Mouse (Mus musculus) midbrain, embryonic 13.5 days (tissue): Measurements from ENCODE around the gene Serpina3m. TPM values are rescaled to one million over a fixed set of nuclear protein-coding genes. Genes with fewer than 3 reads are reported as not detected.
"Not testable (repeated sequence)": the region's sequence is repeated elsewhere in the genome, so short reads cannot be mapped to it uniquely, and the experiment has no call there.

Experiments
- ATAC-seq: fragments of 200-750 bp; cut with Nextera tagmentation; 2 replicates; pipeline ENCODE4 v1.8.0; 2017; ENCODE audit warnings: mild to moderate bottlenecking, moderate TSS enrichment, moderate library complexity
- H3K27ac ChIP-seq: fragments of 300-500 bp; sonication (generic); 2 replicates; pipeline ENCODE4 v1.5.1; 2015; ENCODE audit warnings: inconsistent platforms, mild to moderate bottlenecking, moderate library complexity
- H3K27me3 ChIP-seq: fragments of 300-500 bp; sonication (generic); 2 replicates; pipeline ENCODE4 v1.6.1; 2015; ENCODE audit warnings: mild to moderate bottlenecking, inconsistent platforms
- H3K36me3 ChIP-seq: fragments of 300-500 bp; sonication (generic); 2 replicates; pipeline ENCODE4 v1.6.1; 2015; ENCODE audit warnings: mild to moderate bottlenecking, inconsistent platforms
- H3K4me1 ChIP-seq: fragments of 300-500 bp; sonication (generic); replicated peaks from 2 replicates; pipeline ENCODE4 v1.6.1; 2015; ENCODE audit warnings: inconsistent platforms
- H3K4me2 ChIP-seq: fragments of 300-500 bp; sonication (generic); replicated peaks from 2 replicates; pipeline ENCODE4 v1.6.1; 2015; ENCODE audit warnings: moderate library complexity, mild to moderate bottlenecking, inconsistent platforms
- H3K4me3 ChIP-seq: fragments of 300-500 bp; sonication (generic); replicated peaks from 2 replicates; pipeline ENCODE4 v1.5.1; 2015; ENCODE audit warnings: mild to moderate bottlenecking, inconsistent platforms
- H3K9ac ChIP-seq: fragments of 300-500 bp; sonication (generic); replicated peaks from 2 replicates; pipeline ENCODE4 v1.6.1; 2015; ENCODE audit warnings: mild to moderate bottlenecking, inconsistent platforms
- H3K9me3 ChIP-seq: fragments of 300-500 bp; sonication (generic); 2 replicates; pipeline ENCODE4 v1.6.1; 2016; ENCODE audit warnings: mild to moderate bottlenecking, inconsistent platforms
- WGBS: fragments of 180-500 bp; shearing (Covaris S2); methylation state at CpG from one replicate; pipeline ENCODE4 v1.1.7; 2015; 5-methylcytosine and 5-hydroxymethylcytosine counted together
- polyA plus RNA-seq: library from polyadenylated mRNA; unstranded; fragments of >200 nt; fragmentation: Nextera tagmentation; extraction: Ambion mirVana; gene quantifications from 2 replicates; pipeline ENCODE4 v1.2.1, GENCODE M21; 2015

The Serpina3m gene
- polyA plus RNA-seq, 1 experiment from 2014 or later, result not detected

GRCm38 (mm10) chr12:104347091-104347490 is 8.8 kb downstream of the Serpina3m start:
- Histone ChIP-seq H3K27me3 (no peaks in the 10 kb centered on the region), H3K4me1 (no peaks in the 10 kb centered on the region), H3K9ac (no peak overlapping the region), H3K36me3 (no peaks in the 10 kb centered on the region), H3K4me3 (no peak overlapping the region), H3K27ac (no peak overlapping the region), H3K9me3 (no peaks in the 10 kb centered on the region), H3K4me2 (no peak overlapping the region)
- ATAC-seq, result no peak
- whole genome bisulfite sequencing, result 86% methylated on average over 2 of the region's 2 CpGs

GRCm38 (mm10) chr12:104351812-104352211 is 13.5 kb downstream of the Serpina3m start:
- H3K27ac ChIP-seq, ATAC-seq, H3K36me3 ChIP-seq, H3K4me1 ChIP-seq, H3K9ac ChIP-seq, H3K4me2 ChIP-seq, H3K9me3 ChIP-seq, H3K4me3 ChIP-seq, H3K27me3 ChIP-seq: not testable (repeated sequence)
- WGBS, result 36% methylated on average over 3 of the region's 3 CpGs

- no peak overlapping the region for H3K9ac ChIP-seq
- no peak overlapping the region for H3K27ac ChIP-seq
- 90% methylated on average over 3 of the region's 3 CpGs for WGBS
- no peaks in the 10 kb centered on the region for H3K27me3 ChIP-seq
- no peak overlapping the region for H3K4me3 ChIP-seq
- no peak overlapping the region for H3K4me2 ChIP-seq
- no peaks in the 10 kb centered on the region for H3K4me1 ChIP-seq
- no peak for ATAC-seq
- no peaks in the 10 kb centered on the region for H3K9me3 ChIP-seq
- no peaks in the 10 kb centered on the region for H3K36me3 ChIP-seq
Observed at GRCm38 (mm10) chr12:104356006-104356405, 17.7 kb downstream of the Serpina3m start.

- no peak for ATAC-seq
- Histone ChIP-seq H3K4me2 (no peak overlapping the region), H3K27me3 (no peaks in the 10 kb centered on the region), H3K4me1 (no peaks in the 10 kb centered on the region), H3K9me3 (no peaks in the 10 kb centered on the region), H3K4me3 (no peak overlapping the region), H3K27ac (no peak overlapping the region), H3K36me3 (no peaks in the 10 kb centered on the region), H3K9ac (no peak overlapping the region)
- 86% methylated on average over 3 of the region's 3 CpGs for WGBS
Observed at GRCm38 (mm10) chr12:104369986-104370385, 31.7 kb downstream of the Serpina3m start.

GRCm38 (mm10) chr12:104377179-104377578 is 38.9 kb downstream of the Serpina3m start:
- not testable (repeated sequence) for H3K36me3 ChIP-seq, H3K9me3 ChIP-seq, H3K4me1 ChIP-seq, ATAC-seq, H3K4me3 ChIP-seq, H3K9ac ChIP-seq, H3K27me3 ChIP-seq, H3K4me2 ChIP-seq, H3K27ac ChIP-seq
- 75% methylated on average over 5 of the region's 5 CpGs for WGBS

- not testable (repeated sequence) for H3K27ac ChIP-seq, H3K4me2 ChIP-seq, ATAC-seq, H3K4me1 ChIP-seq, H3K9me3 ChIP-seq, H3K36me3 ChIP-seq, H3K27me3 ChIP-seq, H3K4me3 ChIP-seq, H3K9ac ChIP-seq
- WGBS, result 85% methylated on average over 2 of the region's 2 CpGs
Observed at GRCm38 (mm10) chr12:104378351-104378750, 40.1 kb downstream of the Serpina3m start.

- WGBS, result 47% methylated on average over 5 of the region's 5 CpGs
Observed at GRCm38 (mm10) chr12:104378815-104379214, 40.5 kb downstream of the Serpina3m start.

GRCm38 (mm10) chr12:104379856-104380255 is 41.6 kb downstream of the Serpina3m start:
- no peak overlapping the region for H3K4me2 ChIP-seq
- no peaks in the 10 kb centered on the region for H3K4me1 ChIP-seq
- H3K27me3 ChIP-seq, result no peaks in the 10 kb centered on the region
- 94% methylated on average over 11 of the region's 11 CpGs for WGBS
- H3K36me3 ChIP-seq, result no peaks in the 10 kb centered on the region
- no peak overlapping the region for H3K4me3 ChIP-seq
- no peak overlapping the region for H3K27ac ChIP-seq
- ATAC-seq, result no peak
- peaks cover 3% of the 10 kb centered on the region; the same call in 1 of the 2 replicates for H3K9me3 ChIP-seq
- H3K9ac ChIP-seq, result no peak overlapping the region

More at GRCm38 (mm10) chr12:104378815-104379214, 40.5 kb downstream of the Serpina3m start:
- not testable (repeated sequence) for H3K27ac ChIP-seq, H3K36me3 ChIP-seq, H3K9ac ChIP-seq, H3K9me3 ChIP-seq, H3K4me1 ChIP-seq, ATAC-seq, H3K4me3 ChIP-seq, H3K4me2 ChIP-seq, H3K27me3 ChIP-seq

- not testable (repeated sequence) for H3K9me3 ChIP-seq, H3K36me3 ChIP-seq, ATAC-seq, H3K27me3 ChIP-seq, H3K9ac ChIP-seq, H3K27ac ChIP-seq, H3K4me1 ChIP-seq, H3K4me2 ChIP-seq, H3K4me3 ChIP-seq
- whole genome bisulfite sequencing, result 90% methylated on average over 8 of the region's 8 CpGs
Observed at GRCm38 (mm10) chr12:104381071-104381604, 42.9 kb downstream of the Serpina3m start.

- H3K36me3 ChIP-seq, H3K27ac ChIP-seq, H3K27me3 ChIP-seq, H3K9me3 ChIP-seq, H3K4me1 ChIP-seq, ATAC-seq, H3K9ac ChIP-seq, H3K4me2 ChIP-seq, H3K4me3 ChIP-seq: not testable (repeated sequence)
Observed at GRCm38 (mm10) chr12:104385987-104386386, 47.7 kb downstream of the Serpina3m start.

GRCm38 (mm10) chr12:104386878-104387277 is 48.6 kb downstream of the Serpina3m start:
- not testable (repeated sequence) for H3K27ac ChIP-seq, H3K27me3 ChIP-seq, ATAC-seq, H3K4me1 ChIP-seq, H3K36me3 ChIP-seq, H3K9ac ChIP-seq, H3K9me3 ChIP-seq, H3K4me3 ChIP-seq, H3K4me2 ChIP-seq
- WGBS, result 70% methylated on average over 2 of the region's 2 CpGs

GRCm38 (mm10) chr12:104388477-104388876 is 50.2 kb downstream of the Serpina3m start:
- H3K9me3 ChIP-seq, result no peaks in the 10 kb centered on the region
- H3K27ac ChIP-seq, result no peak overlapping the region
- ATAC-seq, result no peak
- H3K4me2 ChIP-seq, result no peak overlapping the region
- H3K9ac ChIP-seq, result no peak overlapping the region
- no peak overlapping the region for H3K4me3 ChIP-seq
- H3K4me1 ChIP-seq, result no peaks in the 10 kb centered on the region
- H3K27me3 ChIP-seq, result no peaks in the 10 kb centered on the region
- H3K36me3 ChIP-seq, result no peaks in the 10 kb centered on the region

- H3K27me3 ChIP-seq, H3K4me2 ChIP-seq, ATAC-seq, H3K9ac ChIP-seq, H3K27ac ChIP-seq, H3K36me3 ChIP-seq, H3K9me3 ChIP-seq, H3K4me1 ChIP-seq, H3K4me3 ChIP-seq: not testable (repeated sequence)
- 79% methylated on average over 2 of the region's 2 CpGs for WGBS
Observed at GRCm38 (mm10) chr12:104391057-104391456, 52.8 kb downstream of the Serpina3m start.
